Mouse (Mus musculus): ENCODE results near the gene Cdkn2d.
A peak's percentile ranks its signal among the peaks of the same experiment; 100 is the strongest.
"Not testable (repeated sequence)": the region's sequence is repeated elsewhere in the genome, so short reads cannot be mapped to it uniquely, and the experiment has no call there.

Gene Cdkn2d

DNA sequence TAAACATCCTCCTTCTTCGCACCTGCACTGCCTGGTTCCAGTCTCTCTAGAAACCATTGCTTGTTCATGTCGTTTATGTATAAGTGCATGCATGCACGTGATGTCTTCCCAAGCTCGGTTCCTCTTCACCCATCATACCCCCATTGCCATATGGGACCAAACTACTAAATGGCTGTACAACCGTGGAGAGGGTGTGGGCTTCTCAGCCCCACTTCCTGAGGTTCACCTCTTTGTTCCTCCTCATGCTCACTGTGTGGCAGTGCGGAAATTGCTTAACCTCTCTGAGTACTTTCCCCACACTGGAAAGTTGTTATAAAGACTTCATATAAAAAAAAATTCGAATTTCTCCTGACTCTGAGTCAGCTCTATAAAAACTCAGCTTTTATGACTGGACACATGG, 25.5 kb upstream of the Cdkn2d start:
- no peak for DNase-seq (ENCODE audit: low spot score)

GRCm38 (mm10) chr9:21315421-21315820, 24.2 kb upstream of the Cdkn2d start:
- DNase-seq (ENCODE audit: low spot score), result no peak

GRCm38 (mm10) chr9:21314367-21315140, 23.3 kb upstream of the Cdkn2d start:
- DNase-seq (ENCODE audit: low spot score), result no peak

DNA sequence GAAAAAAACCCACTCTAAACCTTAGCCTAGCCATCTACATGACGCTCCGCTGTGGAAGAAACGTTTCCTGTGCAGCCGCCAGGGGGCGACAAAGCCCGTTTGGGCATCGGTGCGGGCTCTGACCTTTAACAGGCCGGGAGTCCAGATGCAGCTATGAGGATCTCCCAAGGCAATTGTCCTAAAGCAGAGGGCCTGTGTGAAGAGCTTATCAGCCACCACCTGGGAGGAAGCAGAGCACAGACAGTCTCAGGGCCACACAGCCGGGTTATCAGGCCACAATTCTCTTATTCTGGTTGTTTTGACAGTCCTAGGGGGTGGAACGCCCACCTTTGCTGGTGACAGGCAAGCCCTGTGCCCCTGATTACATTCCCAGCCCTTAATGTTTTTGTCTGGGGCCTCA, 22.2 kb upstream of the Cdkn2d start:
- DNase-seq (ENCODE audit: low spot score), result peak; percentile 76

GRCm38 (mm10) chr9:21312134-21312533, 20.9 kb upstream of the Cdkn2d start, which contains the start of gene Ap1m2:
TSS of gene Ap1m2 (minus strand) at chr9:21312337.
- DNase-seq (ENCODE audit: low spot score), result no peak

- DNase-seq (ENCODE audit: low spot score), result no peak
Measured at GRCm38 (mm10) chr9:21311695-21312094, 20.5 kb upstream of the Cdkn2d start.

DNA sequence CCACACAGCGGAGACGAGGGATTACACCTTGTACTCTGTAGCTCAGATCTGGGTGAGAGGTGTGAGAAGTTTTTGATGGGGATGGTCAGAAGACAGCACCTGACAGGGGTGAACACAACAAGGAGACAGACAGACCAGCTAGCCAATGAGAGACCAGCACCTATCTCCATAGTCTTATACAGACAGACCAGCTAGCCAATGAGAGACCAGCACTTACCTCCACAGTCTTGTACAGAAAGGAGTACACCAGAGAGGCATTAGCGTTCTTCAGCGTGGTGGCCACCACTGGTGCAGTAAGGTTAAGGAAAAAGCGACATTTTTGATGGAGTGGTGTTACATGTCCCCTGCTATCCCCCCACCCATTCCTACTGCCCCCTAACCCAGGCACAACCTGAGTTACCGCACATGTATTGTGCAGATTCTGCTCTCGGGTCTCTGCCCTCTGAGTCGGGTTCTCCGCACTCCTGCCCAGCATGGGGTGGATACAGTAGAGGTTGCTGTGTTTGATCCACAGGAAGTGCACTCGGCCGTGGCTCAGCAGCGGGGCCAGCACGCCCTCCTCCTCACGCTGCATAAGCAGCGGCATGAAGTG, 18.0 kb upstream of the Cdkn2d start:
- DNase-seq (ENCODE audit: low spot score), result no peak

- DNase-seq (ENCODE audit: low spot score), result no peak
Measured at GRCm38 (mm10) chr9:21305065-21305464, 13.9 kb upstream of the Cdkn2d start.

- no peak for DNase-seq (ENCODE audit: low spot score)
Measured at GRCm38 (mm10) chr9:21299014-21299413, 7.8 kb upstream of the Cdkn2d start.

GRCm38 (mm10) chr9:21292271-21292670, 1.1 kb upstream of the Cdkn2d start:
- DNase-seq (ENCODE audit: low spot score), result no peak

- not testable (repeated sequence) for DNase-seq (ENCODE audit: low spot score)
Measured at GRCm38 (mm10) chr9:21291868-21292267, 661 bp upstream of the Cdkn2d start.

- no peak for DNase-seq (ENCODE audit: low spot score)
Measured at GRCm38 (mm10) chr9:21290589-21290988, 618 bp downstream of the Cdkn2d start.

GRCm38 (mm10) chr9:21289337-21289671, 1.9 kb downstream of the Cdkn2d start:
- DNase-seq (ENCODE audit: low spot score), result no peak

GRCm38 (mm10) chr9:21288404-21289336, 2.5 kb downstream of the Cdkn2d start:
- no peak for DNase-seq (ENCODE audit: low spot score)

GRCm38 (mm10) chr9:21287571-21288402, 3.4 kb downstream of the Cdkn2d start, which contains the start of gene Kri1:
TSS of gene Kri1 (minus strand) at chr9:21287969.
- peak; percentile 90 for DNase-seq (ENCODE audit: low spot score)

- DNase-seq (ENCODE audit: low spot score), result no peak
Measured at GRCm38 (mm10) chr9:21286753-21287152, 4.5 kb downstream of the Cdkn2d start.

DNA sequence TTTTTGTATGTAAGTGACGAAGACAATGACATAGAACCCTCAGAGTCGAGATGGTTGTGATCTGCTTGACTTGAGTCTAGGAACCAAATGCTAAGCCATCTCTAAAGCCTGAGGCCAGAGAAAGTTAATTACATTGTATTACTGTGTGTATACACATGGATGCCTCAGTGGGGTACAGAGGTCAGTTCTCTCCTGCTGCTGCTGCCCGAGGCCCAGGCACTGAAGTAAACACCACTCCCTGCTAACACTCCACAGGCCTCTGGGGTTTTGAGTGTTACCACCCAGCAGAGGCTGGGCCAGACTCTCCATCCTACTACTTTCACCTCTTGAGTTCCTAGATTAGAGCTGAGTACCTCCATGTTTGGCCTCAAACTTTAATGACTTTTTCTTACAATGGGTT, 7.2 kb downstream of the Cdkn2d start:
- DNase-seq (ENCODE audit: low spot score), result no peak

DNA sequence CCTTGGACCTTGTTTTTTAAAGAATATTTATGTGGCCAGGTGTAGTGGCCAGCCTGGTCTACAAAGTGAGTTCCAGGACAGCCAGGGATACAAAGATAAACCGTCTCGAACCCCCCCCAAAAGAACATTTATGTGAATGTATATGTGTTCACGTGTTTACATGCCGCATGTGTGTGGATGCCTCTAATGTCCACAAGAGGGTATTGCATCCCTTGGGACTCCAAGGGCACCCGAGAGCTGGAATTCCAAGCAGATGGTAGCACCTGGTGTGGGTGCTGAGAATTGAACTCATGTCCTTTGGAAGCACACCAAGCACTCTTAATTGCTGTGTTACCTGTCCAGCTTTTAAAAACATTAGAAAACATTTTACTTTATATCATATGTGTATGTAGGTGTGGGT, 7.6 kb downstream of the Cdkn2d start:
- DNase-seq (ENCODE audit: low spot score), result no peak

GRCm38 (mm10) chr9:21277776-21278175, 13.4 kb downstream of the Cdkn2d start:
- no peak for DNase-seq (ENCODE audit: low spot score)

DNA sequence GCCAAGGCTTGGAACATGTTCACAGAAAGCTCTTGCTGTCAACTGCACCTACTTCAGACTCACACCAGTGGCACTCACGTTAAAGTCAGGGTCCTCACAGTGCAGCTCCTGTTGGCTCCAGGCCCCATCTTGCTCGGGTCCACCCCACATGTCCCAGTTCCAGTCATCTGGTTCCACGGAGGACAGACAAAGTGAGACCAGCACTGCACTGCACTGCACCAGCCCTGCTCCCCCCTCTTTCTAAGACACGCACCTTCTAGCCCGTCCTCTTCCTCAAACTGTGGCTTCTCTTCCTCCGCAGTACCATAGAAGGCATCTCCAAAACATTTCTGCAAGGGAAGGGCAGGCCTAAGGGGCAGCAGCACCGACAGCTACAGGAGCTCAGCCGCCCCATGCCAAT, 14.9 kb downstream of the Cdkn2d start:
- DNase-seq (ENCODE audit: low spot score), result no peak

DNA sequence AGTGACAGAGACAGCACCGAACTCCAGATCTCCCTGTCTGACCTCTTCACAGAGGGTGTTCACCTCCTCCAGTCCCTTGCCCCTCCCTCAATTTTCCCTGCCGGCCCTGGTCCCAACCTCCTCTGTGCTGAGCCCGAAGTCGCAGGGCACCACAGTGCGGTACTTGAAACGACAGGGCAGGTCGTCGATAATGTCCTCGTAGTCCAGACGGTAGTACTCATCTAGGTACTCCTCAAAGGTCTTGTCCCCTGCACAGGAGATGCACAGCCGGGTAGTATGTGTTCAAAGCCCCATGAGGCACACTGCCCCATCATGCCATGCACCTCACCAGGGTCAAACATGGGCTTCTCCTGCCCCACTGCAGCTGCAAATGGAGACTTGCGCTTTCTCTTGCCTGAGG, 15.5 kb downstream of the Cdkn2d start:
- DNase-seq (ENCODE audit: low spot score), result no peak
